Mouse (Mus musculus): Measurements from ENCODE around the gene H2al2a.

Gene H2al2a

GRCm38 (mm10) chr2:17996858-17997257 lies at the start of gene H2al2a:
Gene H2al2a, minus strand, starts transcription at chr2:17996958.
- DNase-seq, result no peak

GRCm38 (mm10) chr2:18046186-18046585 lies 49.4 kb upstream of the H2al2a start:
- DNase-seq, result no peak

- no peak for DNase-seq
Measured at GRCm38 (mm10) chr2:18045781-18046181, 49.0 kb upstream of the H2al2a start.

GRCm38 (mm10) chr2:18045143-18045780 lies 48.5 kb upstream of the H2al2a start:
- DNase-seq, result no peak

GRCm38 (mm10) chr2:18041199-18041885 lies 44.6 kb upstream of the H2al2a start:
- peak; percentile 50 for DNase-seq

- peak; percentile 32 for DNase-seq
Measured at GRCm38 (mm10) chr2:18040347-18041160, 43.8 kb upstream of the H2al2a start.

- DNase-seq, result peak; percentile 25
Measured at GRCm38 (mm10) chr2:18039566-18040290, 43.0 kb upstream of the H2al2a start.

- no peak for DNase-seq
Measured at GRCm38 (mm10) chr2:18038895-18039371, 42.2 kb upstream of the H2al2a start.

- no peak for DNase-seq
Measured at GRCm38 (mm10) chr2:18038141-18038752, 41.5 kb upstream of the H2al2a start.

GRCm38 (mm10) chr2:18037491-18037890 lies 40.7 kb upstream of the H2al2a start, which contains the start of gene A930004D18Rik:
Gene A930004D18Rik, minus strand, starts transcription at chr2:18037737.
- DNase-seq, result no peak

- no peak for DNase-seq
Measured at GRCm38 (mm10) chr2:18034371-18035250, 37.9 kb upstream of the H2al2a start.

- no peak for DNase-seq
Measured at GRCm38 (mm10) chr2:18033166-18034108, 36.7 kb upstream of the H2al2a start.

- DNase-seq, result no peak
Measured at GRCm38 (mm10) chr2:18032538-18032895, 35.8 kb upstream of the H2al2a start.

GRCm38 (mm10) chr2:18031831-18032537 lies 35.2 kb upstream of the H2al2a start:
- peak; percentile 51 for DNase-seq

- DNase-seq, result no peak
Measured at GRCm38 (mm10) chr2:18031271-18031821, 34.6 kb upstream of the H2al2a start.

- DNase-seq, result no peak
Measured at GRCm38 (mm10) chr2:18030581-18030980, 33.8 kb upstream of the H2al2a start.

GRCm38 (mm10) chr2:18029656-18030055 lies 32.9 kb upstream of the H2al2a start:
- no peak for DNase-seq

- peak; percentile 82 for DNase-seq
Measured at GRCm38 (mm10) chr2:18028140-18029021, 31.6 kb upstream of the H2al2a start.

All from liver (tissue).